Mouse (Mus musculus): Measurements from ENCODE around the gene Cxcl17. TPM values are rescaled to one million over a fixed set of nuclear protein-coding genes. Genes with fewer than 3 reads are reported as not detected.

Gene Cxcl17
- total and polyA plus RNA-seq, 3 experiments: not detected

DNA sequence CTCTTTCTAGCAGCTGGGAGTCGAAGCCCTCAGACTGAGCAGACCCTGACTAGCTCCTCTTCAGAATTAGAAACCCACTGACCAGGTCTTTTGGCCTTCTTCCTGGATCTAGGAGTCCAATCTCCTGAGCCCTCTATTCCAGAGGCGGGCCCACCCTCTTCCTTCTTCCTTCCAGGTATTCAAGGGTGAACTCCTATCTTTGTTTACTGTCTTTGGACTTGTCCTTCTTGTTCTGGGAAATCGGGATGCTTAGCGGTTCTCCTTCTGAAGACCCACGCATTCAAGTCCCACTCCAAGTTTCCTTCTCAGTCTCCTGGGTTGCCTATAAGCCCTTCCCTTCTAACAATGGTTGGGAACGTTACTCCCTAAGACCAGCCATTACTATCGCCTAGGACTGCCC is 23.8 kb downstream of the Cxcl17 start:
- Histone ChIP-seq H3K4me3 (replicated peaks in 1 of 3; ENCODE audit: low read depth in 2 of 3, low read length in 2 of 3, poor library complexity in 1 of 3) (no peak overlapping the region), H3K27me3 (replicated peaks) (no peaks in the 10 kb centered on the region), H3K36me3 (replicated peaks in 1 of 2; ENCODE audit: control insufficient read depth in 1 of 2, insufficient read depth in 1 of 2, low read length in 1 of 2) (peaks cover 11 to 46% of the 10 kb centered on the region in 2 experiments), H3K4me1 (ENCODE audit: control insufficient read depth in 1 of 2, insufficient read depth in 2 of 2) (peaks cover 22 to 35% of the 10 kb centered on the region in 2 experiments), H3K9me3 (replicated peaks; ENCODE audit: low read length) (no peaks in the 10 kb centered on the region), H3K4me2 (ENCODE audit: insufficient read depth, low read depth, poor library complexity, severe bottlenecking) (no peak overlapping the region), H3K9ac (ENCODE audit: insufficient read depth, low read depth) (no peak overlapping the region), H3K27ac (ENCODE audit: insufficient read depth, low read depth) (no peak overlapping the region), H3K79me2 (replicated peaks; ENCODE audit: control insufficient read depth, extremely low read depth, insufficient read depth, poor library complexity, severe bottlenecking) (no peaks in the 10 kb centered on the region)
- DNase-seq (ENCODE audit: extremely low read depth): no peak
- no peak for TF ChIP-seq USF1 (IDR thresholded peaks at IDR 0.05; ENCODE audit: low read depth, low read length)
- TF ChIP-seq KAT2A (IDR thresholded peaks at IDR 0.05; ENCODE audit: insufficient replicate concordance, low read length): no peak
- no peak for TF ChIP-seq RCOR1 (conservative IDR thresholded peaks at IDR 0.05; ENCODE audit: low read depth, low read length)
- TF ChIP-seq USF2 (conservative IDR thresholded peaks at IDR 0.05; ENCODE audit: low read depth, low read length): no peak
- no peak for TF ChIP-seq EP300 (IDR thresholded peaks at IDR 0.05; ENCODE audit: low read length)
- no peak for TF ChIP-seq MAZ (IDR thresholded peaks at IDR 0.05; ENCODE audit: low read depth, low read length)
- TF ChIP-seq SIN3A (IDR thresholded peaks at IDR 0.05; ENCODE audit: low read length): no peak
- no peak for TF ChIP-seq E2F4 (IDR thresholded peaks at IDR 0.05; ENCODE audit: insufficient replicate concordance, low read depth, low read length)
- no peak for TF ChIP-seq HCFC1 (IDR thresholded peaks at IDR 0.05; ENCODE audit: low read depth, low read length)
- TF ChIP-seq MYC (IDR thresholded peaks at IDR 0.05; ENCODE audit: low read depth, low read length): no peak
- no peak for TF ChIP-seq ELF1 (IDR thresholded peaks at IDR 0.05; ENCODE audit: low read depth, low read length)
- TF ChIP-seq BHLHE40 (IDR thresholded peaks at IDR 0.05; ENCODE audit: low read depth, low read length): no peak
- TF ChIP-seq MXI1 (IDR thresholded peaks at IDR 0.05; ENCODE audit: low read depth, low read length): no peak
- no peak for TF ChIP-seq TCF12 (IDR thresholded peaks at IDR 0.05; ENCODE audit: low read depth, low read length)
- TF ChIP-seq MEF2A (IDR thresholded peaks at IDR 0.05; ENCODE audit: borderline replicate concordance, low read depth, low read length): no peak
- TF ChIP-seq NELFE (IDR thresholded peaks at IDR 0.05; ENCODE audit: low read depth, low read length): no peak
- TF ChIP-seq CHD1 (IDR thresholded peaks at IDR 0.05; ENCODE audit: low read depth, low read length): no peak
- no peak for TF ChIP-seq ZMIZ1 (IDR thresholded peaks at IDR 0.05; ENCODE audit: low read depth, low read length)
- dilution Hi-C loops (cut with MboI; ENCODE audit: extremely low pct_ligation_motif_present, extremely low pct_unique_long_range_greater_than_20kb, low sequenced_read_pairs) (no loop called here), in situ Hi-C loops (cut with MboI; ENCODE audit: low pct_ligation_motif_present, low pct_unique_long_range_greater_than_20kb, low sequenced_read_pairs) (no loop called here)

DNA sequence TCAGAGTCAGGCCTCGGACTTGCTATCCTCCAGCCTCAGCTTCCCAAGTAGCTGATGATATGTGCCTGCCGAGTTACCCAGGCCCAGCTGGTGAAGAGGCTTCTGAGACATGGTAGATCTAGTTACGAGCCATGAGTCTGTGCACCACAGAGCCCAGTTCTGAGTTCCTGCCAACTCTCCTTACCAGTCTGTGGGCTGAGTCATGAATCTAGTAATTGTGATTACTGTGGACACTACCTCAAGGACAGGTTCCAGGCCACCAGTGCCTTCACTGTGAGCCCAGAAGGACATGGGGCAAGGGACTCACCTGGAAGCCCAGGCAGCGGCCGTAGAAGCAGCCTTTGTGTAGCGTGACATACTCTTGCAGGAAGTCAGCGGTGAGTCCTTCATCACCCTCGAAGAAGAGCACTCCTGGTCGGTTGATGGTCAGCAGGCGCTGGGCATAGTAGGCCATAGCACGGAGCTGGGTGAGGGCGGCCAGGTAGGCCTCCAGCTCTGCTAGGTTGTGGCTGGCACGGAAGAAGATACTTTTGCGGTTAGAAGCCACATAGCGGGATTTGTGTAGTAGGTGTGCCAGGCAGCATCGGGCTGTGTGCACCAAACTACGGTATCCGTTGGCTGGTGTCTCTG is 24.8 kb downstream of the Cxcl17 start:
- no peak for TF ChIP-seq JUN (IDR thresholded peaks at IDR 0.05; ENCODE audit: insufficient read depth, low read depth, low read length)
- TF ChIP-seq HCFC1 (IDR thresholded peaks at IDR 0.05; ENCODE audit: low read depth, low read length): no peak
- TF ChIP-seq MEF2A (IDR thresholded peaks at IDR 0.05; ENCODE audit: borderline replicate concordance, low read depth, low read length): no peak
- TF ChIP-seq KAT2A (IDR thresholded peaks at IDR 0.05; ENCODE audit: insufficient replicate concordance, low read length): no peak
- TF ChIP-seq MAFK (IDR thresholded peaks at IDR 0.05; ENCODE audit: insufficient replicate concordance, low read length): no peak
- no peak for TF ChIP-seq ZC3H11A (IDR thresholded peaks at IDR 0.05; ENCODE audit: low read depth, low read length)
- Histone ChIP-seq H3K9me3 (replicated peaks; ENCODE audit: low read length) (no peaks in the 10 kb centered on the region), H3K9ac (ENCODE audit: insufficient read depth, low read depth) (no peak overlapping the region), H3K4me1 (ENCODE audit: control insufficient read depth in 1 of 2, insufficient read depth in 2 of 2) (peaks cover 19 to 32% of the 10 kb centered on the region in 2 experiments), H3K36me3 (replicated peaks in 1 of 2; ENCODE audit: control insufficient read depth in 1 of 2, insufficient read depth in 1 of 2, low read length in 1 of 2) (peaks cover 19 to 56% of the 10 kb centered on the region in 2 experiments), H3K27me3 (replicated peaks) (no peaks in the 10 kb centered on the region), H3K27ac (ENCODE audit: insufficient read depth, low read depth) (no peak overlapping the region), H3K4me2 (ENCODE audit: insufficient read depth, low read depth, poor library complexity, severe bottlenecking) (no peak overlapping the region), H3K79me2 (replicated peaks; ENCODE audit: control insufficient read depth, extremely low read depth, insufficient read depth, poor library complexity, severe bottlenecking) (no peaks in the 10 kb centered on the region), H3K4me3 (replicated peaks in 1 of 3; ENCODE audit: low read depth in 2 of 3, low read length in 2 of 3, poor library complexity in 1 of 3) (no peak overlapping the region)
- in situ Hi-C loops (cut with MboI; ENCODE audit: low pct_ligation_motif_present, low pct_unique_long_range_greater_than_20kb, low sequenced_read_pairs) (no loop called here), dilution Hi-C loops (cut with MboI; ENCODE audit: extremely low pct_ligation_motif_present, extremely low pct_unique_long_range_greater_than_20kb, low sequenced_read_pairs) (no loop called here)
- no peak for DNase-seq (ENCODE audit: extremely low read depth)

Data from CH12.LX (cell line).